Mouse (Mus musculus): ENCODE measurements at regions not wholly inside any gene's neighbourhood (a gene's known extent, or its start where the extent isn't known, plus 50 kb on each side); places are given as distances from the start of the nearest gene placed in this dataset.

- H3K9ac ChIP-seq (replicated peaks) = no peak overlapping the region
- H3K4me3 ChIP-seq = no peak overlapping the region
- 79% methylated on average over 2 of the region's 2 CpGs for WGBS
- no peak for ATAC-seq (replicated peaks)
- no peaks in the 10 kb centered on the region for H3K36me3 ChIP-seq
- no peaks in the 10 kb centered on the region for H3K9me3 ChIP-seq
- no peak overlapping the region for H3K27ac ChIP-seq (replicated peaks)
- H3K27me3 ChIP-seq = no peaks in the 10 kb centered on the region
- H3K4me1 ChIP-seq = peaks cover 7% of the 10 kb centered on the region; the same call in 1 of the 2 replicates
- no peak overlapping the region for H3K4me2 ChIP-seq (replicated peaks)
Observed at GRCm38 (mm10) chr15:69483096-69483495, 2982.4 kb upstream of the Lrrc6 start.

GRCm38 (mm10) chr15:69481087-69481486, 2980.4 kb upstream of the Lrrc6 start:
- 72% methylated on average over 3 of the region's 3 CpGs for WGBS
- H3K36me3 ChIP-seq = no peaks in the 10 kb centered on the region
- no peaks in the 10 kb centered on the region for H3K27me3 ChIP-seq
- ATAC-seq (replicated peaks) = no peak
- H3K9me3 ChIP-seq = no peaks in the 10 kb centered on the region
- H3K9ac ChIP-seq (replicated peaks) = no peak overlapping the region
- H3K4me3 ChIP-seq = no peak overlapping the region
- H3K4me2 ChIP-seq (replicated peaks) = no peak overlapping the region
- peaks cover 7% of the 10 kb centered on the region; the same call in 1 of the 2 replicates for H3K4me1 ChIP-seq
- no peak overlapping the region for H3K27ac ChIP-seq (replicated peaks)

- Histone ChIP-seq H3K4me1 (no peaks in the 10 kb centered on the region), H3K36me3 (no peaks in the 10 kb centered on the region), H3K4me2 (replicated peaks) (no peak overlapping the region), H3K27ac (replicated peaks) (no peak overlapping the region), H3K9me3 (no peaks in the 10 kb centered on the region), H3K9ac (replicated peaks) (no peak overlapping the region), H3K4me3 (no peak overlapping the region), H3K27me3 (no peaks in the 10 kb centered on the region)
- ATAC-seq (replicated peaks) = no peak
- WGBS = 86% methylated on average over 3 of the region's 3 CpGs
Observed at GRCm38 (mm10) chr15:69477050-69477449, 2976.3 kb upstream of the Lrrc6 start.

GRCm38 (mm10) chr15:69469566-69469965, 2968.9 kb upstream of the Lrrc6 start:
- Histone ChIP-seq H3K9ac (replicated peaks) (no peak overlapping the region), H3K4me2 (replicated peaks) (no peak overlapping the region), H3K27ac (replicated peaks) (no peak overlapping the region), H3K9me3 (no peaks in the 10 kb centered on the region), H3K36me3 (no peaks in the 10 kb centered on the region), H3K4me3 (no peak overlapping the region), H3K27me3 (no peaks in the 10 kb centered on the region), H3K4me1 (no peaks in the 10 kb centered on the region)
- 0 out of 2 replicates have a peak, but pooled peaks have one; percentile 53 for ATAC-seq (replicated peaks)
- WGBS = 67% methylated on average over 1 of the region's 1 CpGs

- WGBS = 93% methylated on average over 2 of the region's 2 CpGs
- H3K4me3 ChIP-seq = no peak overlapping the region
Observed at GRCm38 (mm10) chr15:69460581-69461194, 2960.0 kb upstream of the Lrrc6 start.

GRCm38 (mm10) chr15:69457473-69457872, 2956.8 kb upstream of the Lrrc6 start:
- WGBS = 8% methylated on average over 4 of the region's 4 CpGs
- Histone ChIP-seq H3K9ac (replicated peaks) (no peak overlapping the region), H3K9me3 (no peaks in the 10 kb centered on the region), H3K4me3 (no peak overlapping the region), H3K27me3 (no peaks in the 10 kb centered on the region), H3K4me2 (replicated peaks) (no peak overlapping the region), H3K27ac (replicated peaks) (no peak overlapping the region), H3K4me1 (no peaks in the 10 kb centered on the region), H3K36me3 (no peaks in the 10 kb centered on the region)
- no peak for ATAC-seq (replicated peaks)

More at GRCm38 (mm10) chr15:69460581-69461194, 2960.0 kb upstream of the Lrrc6 start:
- no peak for ATAC-seq (replicated peaks)
- no peaks in the 10 kb centered on the region for H3K9me3 ChIP-seq
- H3K27ac ChIP-seq (replicated peaks) = no peak overlapping the region
- H3K36me3 ChIP-seq = no peaks in the 10 kb centered on the region
- no peaks in the 10 kb centered on the region for H3K4me1 ChIP-seq
- no peak overlapping the region for H3K9ac ChIP-seq (replicated peaks)
- H3K4me2 ChIP-seq (replicated peaks) = no peak overlapping the region
- H3K27me3 ChIP-seq = no peaks in the 10 kb centered on the region

GRCm38 (mm10) chr15:69456191-69456770, 2955.6 kb upstream of the Lrrc6 start:
- WGBS = 29% methylated on average over 4 of the region's 4 CpGs
- ATAC-seq (replicated peaks) = no peak
- H3K9me3 ChIP-seq = no peaks in the 10 kb centered on the region

GRCm38 (mm10) chr15:69441008-69441407, 2940.3 kb upstream of the Lrrc6 start:
- H3K36me3 ChIP-seq = no peaks in the 10 kb centered on the region
- H3K27me3 ChIP-seq = no peaks in the 10 kb centered on the region
- H3K4me3 ChIP-seq = no peak overlapping the region
- no peak for ATAC-seq (replicated peaks)
- 78% methylated on average over 3 of the region's 3 CpGs for WGBS
- no peaks in the 10 kb centered on the region for H3K4me1 ChIP-seq
- no peak overlapping the region for H3K4me2 ChIP-seq (replicated peaks)
- no peak overlapping the region for H3K27ac ChIP-seq (replicated peaks)
- H3K9me3 ChIP-seq = no peaks in the 10 kb centered on the region
- H3K9ac ChIP-seq (replicated peaks) = no peak overlapping the region

More at GRCm38 (mm10) chr15:69456191-69456770, 2955.6 kb upstream of the Lrrc6 start:
- Histone ChIP-seq H3K4me2 (replicated peaks) (no peak overlapping the region), H3K36me3 (no peaks in the 10 kb centered on the region), H3K4me3 (no peak overlapping the region), H3K27me3 (no peaks in the 10 kb centered on the region), H3K4me1 (no peaks in the 10 kb centered on the region), H3K9ac (replicated peaks) (no peak overlapping the region), H3K27ac (replicated peaks) (no peak overlapping the region)

- Histone ChIP-seq H3K9me3 (no peaks in the 10 kb centered on the region), H3K9ac (replicated peaks) (no peak overlapping the region), H3K36me3 (no peaks in the 10 kb centered on the region), H3K4me3 (no peak overlapping the region), H3K4me2 (replicated peaks) (no peak overlapping the region), H3K27me3 (no peaks in the 10 kb centered on the region), H3K4me1 (no peaks in the 10 kb centered on the region), H3K27ac (replicated peaks) (no peak overlapping the region)
- WGBS = 93% methylated on average over 1 of the region's 1 CpGs
- ATAC-seq (replicated peaks) = no peak
Observed at GRCm38 (mm10) chr15:69413531-69414011, 2912.9 kb upstream of the Lrrc6 start.

GRCm38 (mm10) chr15:69389575-69389974, 2888.9 kb upstream of the Lrrc6 start:
- peak overlapping the region; percentile 60; the same call in 1 of the 2 replicates for H3K27ac ChIP-seq (replicated peaks)
- ATAC-seq (replicated peaks) = peak; percentile 75
- no peak overlapping the region for H3K4me3 ChIP-seq
- H3K4me1 ChIP-seq = peaks cover 2% of the 10 kb centered on the region; the same call in 1 of the 2 replicates
- no peak overlapping the region for H3K4me2 ChIP-seq (replicated peaks)
- H3K9me3 ChIP-seq = no peaks in the 10 kb centered on the region
- WGBS = 70% methylated on average over 4 of the region's 4 CpGs
- no peaks in the 10 kb centered on the region for H3K27me3 ChIP-seq
- no peak overlapping the region for H3K9ac ChIP-seq (replicated peaks)
- no peaks in the 10 kb centered on the region for H3K36me3 ChIP-seq

GRCm38 (mm10) chr15:69387466-69387865, 2886.8 kb upstream of the Lrrc6 start:
- Histone ChIP-seq H3K4me2 (replicated peaks) (no peak overlapping the region), H3K27ac (replicated peaks) (no peak overlapping the region), H3K4me1 (peaks cover 2% of the 10 kb centered on the region; the same call in 1 of the 2 replicates), H3K9me3 (no peaks in the 10 kb centered on the region), H3K27me3 (no peaks in the 10 kb centered on the region), H3K9ac (replicated peaks) (no peak overlapping the region), H3K4me3 (no peak overlapping the region), H3K36me3 (no peaks in the 10 kb centered on the region)
- ATAC-seq (replicated peaks) = no peak

GRCm38 (mm10) chr15:69365440-69365839, 2864.7 kb upstream of the Lrrc6 start:
- no peaks in the 10 kb centered on the region for H3K9me3 ChIP-seq
- no peak overlapping the region for H3K4me2 ChIP-seq (replicated peaks)
- no peaks in the 10 kb centered on the region for H3K4me1 ChIP-seq
- no peak overlapping the region for H3K9ac ChIP-seq (replicated peaks)
- H3K27ac ChIP-seq (replicated peaks) = no peak overlapping the region
- ATAC-seq (replicated peaks) = no peak
- no peaks in the 10 kb centered on the region for H3K27me3 ChIP-seq
- H3K4me3 ChIP-seq = no peak overlapping the region
- no peaks in the 10 kb centered on the region for H3K36me3 ChIP-seq
